Mouse (Mus musculus) C2C12 (cell line): ENCODE measurements around the gene Fam76a. TPM values are rescaled to one million over a fixed set of nuclear protein-coding genes. Genes with fewer than 3 reads are reported as not detected.
A peak's percentile ranks its signal among the peaks of the same experiment; 100 is the strongest.

ENCODE experiments used
- H3K27me3 ChIP-seq: one replicate; pipeline ENCODE4 v1.6.1; 2011; ENCODE audit not compliant: control insufficient read depth, insufficient read depth, insufficient read length
- H3K36me3 ChIP-seq: one replicate; pipeline ENCODE4 v1.6.1; 2011; ENCODE audit not compliant: control insufficient read depth, insufficient read depth
- H3K4me3 ChIP-seq: one replicate; pipeline ENCODE4 v1.5.1; 2011; ENCODE audit warnings: mild to moderate bottlenecking, control low read depth; ENCODE audit not compliant: poor library complexity, insufficient read depth, severe bottlenecking
- H3K79me2 ChIP-seq: one replicate; pipeline ENCODE4 v1.6.1; 2011; ENCODE audit not compliant: control insufficient read depth, insufficient read depth
- H3K79me3 ChIP-seq: one replicate; pipeline ENCODE4 v1.6.1; 2011; ENCODE audit warnings: low read depth, control low read depth
- H3ac ChIP-seq: one replicate; pipeline ENCODE3; 2011; ENCODE audit warnings: low read depth; ENCODE audit not compliant: control insufficient read depth, insufficient read length
- CEBPB ChIP-seq: IDR thresholded peaks from one replicate; pipeline ENCODE4 v1.6.1; 2011; ENCODE audit warnings: low read depth, mild to moderate bottlenecking, control low read depth, moderate library complexity
- CTCF ChIP-seq: IDR thresholded peaks from one replicate; pipeline ENCODE4 v1.5.1; 2011; ENCODE audit not compliant: control insufficient read depth, insufficient read depth, insufficient read length
- FOSL1 ChIP-seq: IDR thresholded peaks from one replicate; pipeline ENCODE4 v1.8.0; 2011; ENCODE audit warnings: mild to moderate bottlenecking, low read length; ENCODE audit not compliant: poor library complexity, insufficient read depth, severe bottlenecking
- MAX ChIP-seq: IDR thresholded peaks from one replicate; pipeline ENCODE4 v1.6.1; 2011; ENCODE audit warnings: mild to moderate bottlenecking, control low read depth
- MYOD1 ChIP-seq: IDR thresholded peaks from one replicate; pipeline ENCODE4 v1.6.1; 2011; ENCODE audit warnings: low read depth; ENCODE audit not compliant: control insufficient read depth, insufficient read length
- MYOG ChIP-seq: IDR thresholded peaks from one replicate; pipeline ENCODE4 v1.6.1; 2011; ENCODE audit not compliant: control insufficient read depth, insufficient read length; ENCODE audit errors: extremely low read depth
- USF1 ChIP-seq: IDR thresholded peaks from one replicate; pipeline ENCODE4 v1.6.1; 2011; ENCODE audit warnings: low read depth, mild to moderate bottlenecking, control low read depth, moderate library complexity
- long read RNA-seq, 2 experiments: library from polyadenylated mRNA; unstranded; transcript quantifications; one replicate each; pipeline ENCODE4 v2.0.0; 2019 to 2020
- polyA plus RNA-seq: library from polyadenylated mRNA; unstranded; fragments of >200 nt; fragmentation: generic; extraction: Trizol; gene quantifications from one replicate; pipeline ENCODE4 v1.2.1, GENCODE M21; 2012; ENCODE audit warnings: missing spikeins

Gene Fam76a
- polyA plus RNA-seq, result 15.5 TPM
- long read RNA-seq, experiment 1, transcript Fam76a-201 (9 exons, 3,053 nt), result major isoform, 26 of 43 reads
- long read RNA-seq, experiment 1, transcript Fam76a-202 (8 exons, 1,863 nt), result minor isoform, 5 of 43 reads
- long read RNA-seq, experiment 1, partial matches to known transcripts, result 4 of 43 reads
- long read RNA-seq, experiment 1, other reads (novel, unspliced or antisense), result 8 of 43 reads
- long read RNA-seq, experiment 2, transcript Fam76a-202 (8 exons, 1,863 nt), result minor isoform, 22 of 110 reads
- long read RNA-seq, experiment 2, transcript Fam76a-201 (9 exons, 3,053 nt), result major isoform, 80 of 110 reads
- long read RNA-seq, experiment 2, partial matches to known transcripts, result 3 of 110 reads
- long read RNA-seq, experiment 2, other reads (novel, unspliced or antisense), result 5 of 110 reads

DNA sequence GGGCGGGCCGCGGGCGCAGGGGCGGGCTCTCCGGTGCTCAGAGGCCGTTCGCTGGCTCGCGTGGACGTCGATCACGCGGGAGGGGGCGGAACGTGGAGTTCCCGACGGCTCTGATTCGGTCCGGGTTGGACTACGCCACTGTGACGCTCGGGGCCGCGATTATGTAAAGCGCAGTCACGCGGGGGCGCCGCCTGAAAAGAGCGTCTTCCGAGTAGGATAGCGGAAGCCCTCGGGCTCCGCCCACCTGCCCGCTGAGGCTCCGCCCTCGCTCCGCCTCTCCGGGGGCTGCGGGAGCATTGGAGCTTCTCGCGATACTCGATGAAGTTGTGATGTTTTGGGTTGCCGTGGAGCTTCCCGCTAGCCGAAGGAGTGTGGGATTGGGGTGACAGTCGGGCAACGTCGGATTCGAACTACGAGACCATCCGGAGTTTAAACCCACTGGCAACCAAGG is at the start of gene Fam76a:
Fam76a (minus strand) TSS at position 1 of the 451 bp plus-strand sequence.
- peaks cover 4% of the 10 kb centered on the region for H3K79me3 ChIP-seq
- peak within 1 kb of the TSS; percentile 74 for H3K4me3 ChIP-seq
- H3K27me3 ChIP-seq, result no peaks in the 10 kb centered on the region
- peaks cover 17% of the 10 kb centered on the region for H3K79me2 ChIP-seq
- H3K36me3 ChIP-seq, result peaks cover 10% of the 10 kb centered on the region
- TF ChIP-seq CEBPB (no peak), USF1 (peak; percentile 63)
- H3ac ChIP-seq, result peak within 1 kb of the TSS; percentile 84

- no peak for TF ChIP-seq USF1
- no peak for TF ChIP-seq MYOG
- TF ChIP-seq MAX, result no peak
- TF ChIP-seq MYOD1, result no peak
- no peak for TF ChIP-seq CEBPB
- TF ChIP-seq FOSL1, result no peak
- no peak for TF ChIP-seq CTCF
- Histone ChIP-seq H3K4me3 (no peak overlapping the region), H3ac (no peak overlapping the region), H3K79me2 (no peaks in the 10 kb centered on the region), H3K36me3 (no peaks in the 10 kb centered on the region), H3K79me3 (no peaks in the 10 kb centered on the region), H3K27me3 (peaks cover 43% of the 10 kb centered on the region)
These were observed 49.7 kb upstream of the Fam76a start for GRCm38 (mm10) chr4:132972101-132972500.

DNA sequence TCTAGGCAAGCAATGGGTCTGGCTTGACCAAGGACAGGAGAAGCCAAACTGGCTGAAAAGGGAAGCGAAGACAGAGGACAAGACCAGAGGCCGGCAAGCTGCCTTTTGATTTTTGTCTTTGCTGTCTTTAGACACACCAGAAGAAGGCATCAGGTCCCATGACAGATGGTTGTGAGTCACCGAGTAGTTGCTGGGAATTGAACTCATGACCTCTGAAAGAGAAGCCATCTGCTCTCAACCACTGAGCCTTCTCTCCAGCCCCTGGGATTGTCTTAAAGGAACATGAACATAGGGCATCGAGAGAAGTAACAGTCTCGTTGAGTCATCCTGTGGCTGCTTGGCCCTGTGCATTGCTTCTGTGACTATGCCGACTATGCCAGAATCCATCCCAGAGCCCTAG is 49.2 kb upstream of the Fam76a start:
- no peaks in the 10 kb centered on the region for H3K36me3 ChIP-seq
- H3K79me3 ChIP-seq, result no peaks in the 10 kb centered on the region
- TF ChIP-seq USF1, result no peak
- H3ac ChIP-seq, result no peak overlapping the region
- H3K79me2 ChIP-seq, result no peaks in the 10 kb centered on the region
- no peak overlapping the region for H3K4me3 ChIP-seq
- peaks cover 38% of the 10 kb centered on the region for H3K27me3 ChIP-seq

DNA sequence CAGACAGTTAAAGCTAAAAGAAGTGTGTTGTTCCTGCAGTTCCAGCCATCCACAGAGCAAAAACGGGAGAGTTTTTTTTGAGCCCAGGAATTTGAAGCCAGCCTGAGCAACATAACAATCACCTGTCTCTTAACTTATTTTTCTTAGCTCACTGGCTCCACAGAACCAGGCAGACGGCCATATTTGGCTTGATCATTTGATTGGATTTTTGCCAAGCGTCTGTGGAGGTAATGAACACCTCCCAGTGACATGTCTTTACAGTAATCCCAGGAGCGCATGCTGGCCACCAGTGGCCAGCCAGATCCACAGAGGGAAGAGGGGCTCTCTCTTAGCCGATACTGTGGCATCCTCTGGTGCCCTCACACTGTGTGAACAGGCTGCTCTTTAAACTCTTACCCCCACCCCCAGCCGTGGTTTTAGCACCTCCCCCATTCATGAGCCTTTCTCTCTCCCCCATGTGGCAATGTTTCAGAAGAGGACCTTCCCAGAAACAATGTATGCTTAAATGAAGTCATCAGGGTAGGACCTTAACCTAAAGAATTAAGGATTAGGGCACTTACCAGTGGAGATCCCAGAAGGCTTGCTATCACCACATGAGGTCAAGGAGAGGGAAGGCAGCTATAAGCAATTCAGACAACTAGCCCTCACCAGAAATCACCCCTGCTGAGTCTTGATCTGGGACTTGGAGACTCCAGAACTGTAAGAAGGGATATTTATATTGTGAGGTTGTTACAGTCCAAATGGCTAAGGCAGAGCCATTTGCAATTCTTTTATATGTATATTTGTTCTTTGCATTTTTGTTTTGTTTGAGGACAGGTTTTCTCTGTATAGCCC is 46.0 kb upstream of the Fam76a start:
- Histone ChIP-seq H3K27me3 (peaks cover 12% of the 10 kb centered on the region), H3K4me3 (no peak overlapping the region), H3K36me3 (no peaks in the 10 kb centered on the region), H3ac (no peak overlapping the region), H3K79me3 (no peaks in the 10 kb centered on the region), H3K79me2 (no peaks in the 10 kb centered on the region)
- TF ChIP-seq MYOD1 (no peak), FOSL1 (no peak)

DNA sequence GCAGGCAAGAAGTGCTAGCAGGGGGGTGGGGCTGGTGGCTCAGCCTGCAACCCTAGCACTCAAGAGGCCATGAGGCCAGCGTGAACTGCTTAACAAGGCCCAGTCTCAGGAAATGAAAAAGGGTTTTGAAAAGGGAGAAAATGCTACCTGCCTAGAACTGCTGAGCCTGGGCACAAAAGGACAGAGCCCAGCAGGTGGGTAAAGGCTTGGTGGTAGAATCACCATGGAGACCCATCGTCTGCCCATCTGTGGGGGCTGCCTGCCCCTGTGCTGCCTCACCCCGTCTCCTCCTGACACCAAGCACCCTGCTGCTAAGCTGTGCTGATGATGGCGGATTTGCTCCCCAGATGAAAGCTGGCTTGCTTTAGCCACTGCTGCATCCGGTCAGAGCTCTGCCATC is 42.1 kb upstream of the Fam76a start:
- no peak overlapping the region for H3ac ChIP-seq
- TF ChIP-seq MYOD1 (no peak), MYOG (no peak), CTCF (no peak), CEBPB (no peak), MAX (no peak)

GRCm38 (mm10) chr4:132964064-132964463 is 41.7 kb upstream of the Fam76a start:
- H3K79me3 ChIP-seq, result no peaks in the 10 kb centered on the region
- no peaks in the 10 kb centered on the region for H3K36me3 ChIP-seq
- no peaks in the 10 kb centered on the region for H3K79me2 ChIP-seq
- TF ChIP-seq FOSL1, result no peak
- TF ChIP-seq MAX, result no peak
- no peak for TF ChIP-seq MYOD1
- no peak for TF ChIP-seq CEBPB
- TF ChIP-seq MYOG, result no peak
- no peak for TF ChIP-seq CTCF
- no peak for TF ChIP-seq USF1
- no peak overlapping the region for H3ac ChIP-seq
- no peak overlapping the region for H3K4me3 ChIP-seq
- H3K27me3 ChIP-seq, result peaks cover 12% of the 10 kb centered on the region

More for the DNA sequence above, 42.1 kb upstream of the Fam76a start:
- Histone ChIP-seq H3K36me3 (no peaks in the 10 kb centered on the region), H3K27me3 (peaks cover 12% of the 10 kb centered on the region), H3K4me3 (no peak overlapping the region), H3K79me3 (no peaks in the 10 kb centered on the region), H3K79me2 (no peaks in the 10 kb centered on the region)
